Mouse (Mus musculus): ENCODE results near the gene Olfr960.

Gene Olfr960

DNA sequence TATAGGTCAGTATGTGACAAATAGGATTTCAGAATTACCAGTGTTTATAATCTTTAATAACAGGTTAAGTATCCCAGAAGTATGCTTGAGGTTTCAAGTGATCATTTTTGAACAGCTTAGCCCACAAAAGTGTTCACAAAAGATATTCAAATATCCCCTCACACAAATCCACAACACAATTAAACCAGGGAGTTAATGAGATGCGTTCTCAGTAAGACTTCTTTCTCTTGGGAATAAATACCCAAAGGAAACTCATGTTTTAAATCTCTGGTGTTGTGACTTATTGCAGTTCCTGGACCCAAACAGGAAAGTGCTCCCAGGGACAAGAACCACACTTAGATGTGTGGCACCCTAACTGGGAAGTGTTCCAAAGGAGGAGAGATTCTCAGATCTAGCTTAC, at the start of gene Olfr960:
Olfr960 (plus strand) TSS at position 301 of the 400 bp plus-strand sequence.
- DNase-seq: no peak

GRCm38 (mm10) chr9:39575469-39575868, 45.7 kb upstream of the Olfr960 start, which contains the start of gene Olfr959:
Gene Olfr959, minus strand, starts transcription at chr9:39575569.
- DNase-seq: no peak

DNA sequence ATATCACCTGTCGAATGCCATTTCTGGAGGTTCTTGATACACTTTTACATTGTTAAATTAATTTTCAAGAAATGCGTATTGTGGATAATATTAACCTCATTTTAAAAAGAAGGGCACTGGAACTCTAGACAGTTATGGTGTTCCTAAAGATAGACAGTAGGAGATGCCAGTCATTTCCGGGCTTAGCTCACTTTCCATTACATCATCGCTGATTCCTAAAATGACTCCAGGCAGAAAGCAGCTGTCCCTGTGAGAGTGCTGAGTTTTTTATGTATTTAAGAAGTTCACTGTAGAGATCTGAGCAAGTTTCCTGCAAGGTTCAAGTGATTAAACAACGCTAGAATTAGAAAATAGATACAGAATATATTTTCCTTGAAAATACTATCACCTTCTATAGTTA, 44.1 kb upstream of the Olfr960 start:
- no peak for DNase-seq

DNA sequence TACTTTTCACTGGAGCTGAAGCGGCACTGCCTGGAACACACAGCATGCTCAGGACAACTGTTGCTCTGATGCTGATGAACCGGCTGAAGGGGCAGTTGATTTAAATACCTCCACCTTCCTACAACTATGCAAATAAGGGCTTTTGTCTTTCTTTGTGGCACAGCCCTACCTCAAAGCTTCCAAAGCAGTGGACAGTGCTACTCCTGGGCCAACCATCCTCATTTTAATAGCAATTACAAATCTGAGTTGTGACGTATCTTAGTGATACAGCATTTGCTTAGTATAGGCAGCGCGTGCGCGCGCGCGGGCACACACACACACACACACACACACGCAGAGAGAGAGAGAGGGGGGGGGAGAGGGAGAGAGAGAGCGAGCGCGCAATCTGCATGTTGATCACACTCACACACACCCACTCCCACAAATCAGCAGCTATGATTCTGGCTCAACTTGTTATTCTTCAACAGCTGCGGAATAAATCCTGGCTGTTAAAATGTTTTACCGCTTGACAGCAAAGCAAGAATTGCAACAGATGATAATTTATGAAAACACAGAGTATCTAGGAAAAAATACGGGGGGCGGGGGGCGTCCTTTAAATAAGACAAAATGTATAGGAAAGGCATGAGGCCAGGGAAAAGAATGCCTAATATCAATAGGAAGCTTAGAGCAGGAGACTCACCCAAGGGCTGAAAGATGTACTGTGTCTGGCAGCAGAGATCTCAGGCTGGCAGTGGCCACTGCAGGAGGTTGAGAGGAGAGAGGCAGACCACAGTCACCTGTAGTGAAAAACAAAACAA, 18.4 kb upstream of the Olfr960 start:
- DNase-seq: no peak

GRCm38 (mm10) chr9:39603333-39603845, 17.8 kb upstream of the Olfr960 start:
- no peak for DNase-seq

- DNase-seq: no peak
These were observed 17.1 kb upstream of the Olfr960 start, which contains the start of gene AW551984 for GRCm38 (mm10) chr9:39603999-39604453. Gene AW551984, minus strand, starts transcription at chr9:39604403.

GRCm38 (mm10) chr9:39608497-39608896, 12.7 kb upstream of the Olfr960 start:
- DNase-seq: no peak

DNA sequence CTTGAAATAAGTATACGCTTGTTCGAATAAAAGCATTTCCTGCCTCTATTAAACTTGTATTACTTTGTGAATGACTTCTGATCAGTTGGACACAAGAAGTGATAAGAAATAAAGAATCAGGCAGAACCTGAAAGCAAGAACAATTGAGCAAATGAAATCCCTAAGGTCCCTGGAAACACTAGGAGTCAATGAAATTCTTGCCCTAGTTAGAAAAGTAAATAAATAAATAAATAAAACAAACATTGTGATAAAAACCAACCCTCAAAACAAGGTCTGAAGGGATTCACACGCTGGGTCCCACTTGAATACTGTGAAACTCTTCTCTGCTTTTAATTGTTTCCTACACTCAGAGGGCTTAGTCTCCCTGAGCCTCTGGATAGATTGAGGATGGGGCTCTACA, 10.8 kb upstream of the Olfr960 start, which contains the start of gene Olfr148:
Olfr148 (plus strand) TSS at position 301 of the 400 bp plus-strand sequence.
- DNase-seq: no peak

GRCm38 (mm10) chr9:39611953-39612352, 9.2 kb upstream of the Olfr960 start:
- DNase-seq: no peak

GRCm38 (mm10) chr9:39623783-39624182, 2.6 kb downstream of the Olfr960 start:
- no peak for DNase-seq

DNA sequence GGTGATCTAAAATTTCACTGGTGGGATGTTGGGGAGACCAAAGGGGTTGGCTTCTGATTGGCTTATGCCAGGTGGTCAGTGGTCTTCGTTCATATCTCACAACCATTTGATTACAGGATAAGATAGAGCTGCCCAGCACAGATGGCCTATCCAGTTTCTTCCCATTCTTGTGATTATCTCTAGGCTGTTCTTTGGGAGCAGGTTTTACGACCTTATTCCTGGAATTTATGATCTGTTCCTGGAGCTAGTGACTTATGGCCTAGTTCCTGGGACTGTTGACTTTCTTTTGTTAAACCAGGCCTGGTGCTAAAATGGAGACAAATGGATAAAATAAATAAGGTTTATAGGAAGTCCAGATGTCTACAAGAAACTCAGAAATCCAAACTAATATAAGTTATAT, 3.5 kb downstream of the Olfr960 start:
- no peak for DNase-seq

DNA sequence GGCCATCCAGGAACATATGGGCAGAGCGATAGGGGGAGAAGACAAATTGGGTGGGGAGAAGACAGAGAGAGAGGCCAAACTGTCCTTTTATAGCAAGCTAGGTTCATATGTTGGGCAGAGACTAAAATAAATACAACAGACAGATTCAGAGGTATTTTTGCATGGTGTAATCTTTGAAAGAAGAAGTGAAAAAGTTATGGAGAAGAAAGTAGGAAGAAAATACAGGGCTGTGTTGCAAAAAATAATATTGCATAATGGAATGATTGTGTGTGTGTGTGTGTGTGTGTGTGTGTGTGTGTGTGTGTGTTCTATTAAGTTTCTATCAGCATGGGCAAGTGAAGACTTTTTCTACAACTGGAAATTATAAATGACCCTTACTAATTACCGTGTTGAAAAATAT, 7.9 kb downstream of the Olfr960 start:
- DNase-seq: no peak

DNA sequence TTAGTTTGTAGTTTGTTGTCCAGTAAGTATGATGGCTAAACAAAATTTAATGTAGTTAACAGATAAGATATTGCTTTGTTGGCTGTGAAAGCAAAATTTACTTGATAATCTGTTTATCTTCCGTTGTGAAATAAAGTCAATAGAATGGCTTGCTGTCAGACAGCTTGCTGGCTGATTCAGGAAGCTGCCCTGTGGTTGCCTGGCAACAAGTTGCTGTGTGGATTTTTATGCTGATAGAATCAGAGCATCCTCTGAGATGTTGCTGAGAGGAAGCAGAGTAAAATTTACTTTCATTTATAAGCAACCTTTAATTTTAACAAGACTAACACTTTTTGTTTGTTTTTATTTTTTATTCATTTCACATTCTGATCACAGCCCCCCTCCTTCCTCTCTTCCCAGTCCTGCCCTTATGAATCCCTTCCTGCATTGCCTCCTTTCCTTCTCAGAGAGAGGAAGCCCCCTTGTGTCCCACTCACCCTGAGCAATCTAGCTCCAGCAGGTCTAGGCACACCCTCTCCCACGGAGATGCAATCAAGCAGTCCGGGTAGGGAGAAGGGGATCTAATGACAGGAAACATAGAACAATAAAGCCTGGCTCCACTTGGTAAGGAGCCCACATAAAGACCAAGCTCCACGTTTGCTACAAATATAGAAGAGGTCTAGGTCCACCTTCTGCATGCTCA, 12.9 kb downstream of the Olfr960 start:
- DNase-seq: no peak

DNA sequence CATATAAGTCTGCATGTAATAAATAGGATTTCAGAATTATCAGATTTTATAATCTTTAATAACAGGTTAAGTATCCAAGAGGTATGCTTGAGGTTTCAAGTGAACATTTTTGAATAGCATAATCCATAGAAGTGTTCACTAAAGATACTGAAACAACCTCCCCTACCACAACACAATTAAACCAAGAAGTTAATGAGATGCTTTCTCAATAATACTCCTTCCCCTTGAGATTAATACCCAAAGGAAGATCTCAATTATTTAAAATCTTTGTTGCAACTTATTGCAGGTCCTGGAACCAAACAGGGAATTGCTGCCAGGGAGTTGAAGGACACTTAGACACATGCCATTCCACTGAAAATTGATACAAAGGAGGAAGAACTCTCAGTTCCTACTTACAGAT, 23.6 kb downstream of the Olfr960 start, which contains the start of gene Olfr961:
Olfr961 (plus strand) TSS at position 301 of the 400 bp plus-strand sequence.
- DNase-seq: no peak

DNA sequence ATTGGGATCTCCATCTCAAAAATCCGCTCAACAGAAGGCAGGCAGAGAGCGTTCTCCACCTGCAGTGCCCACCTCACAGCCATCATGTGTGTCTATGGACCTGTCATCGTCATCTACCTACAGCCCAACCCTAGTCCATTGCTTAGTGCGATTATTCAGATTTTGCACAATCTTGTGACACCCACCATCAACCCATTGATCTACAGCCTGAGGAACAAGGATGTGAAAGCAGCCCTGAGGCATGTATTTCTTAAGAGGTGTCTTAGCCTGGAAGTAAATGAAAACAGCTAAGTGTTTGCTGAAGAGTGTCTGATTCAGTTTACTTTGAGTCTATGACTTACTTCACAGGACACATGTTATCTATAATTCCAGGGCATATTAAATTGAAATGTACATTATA, 26.2 kb downstream of the Olfr960 start:
- no peak for DNase-seq

DNA sequence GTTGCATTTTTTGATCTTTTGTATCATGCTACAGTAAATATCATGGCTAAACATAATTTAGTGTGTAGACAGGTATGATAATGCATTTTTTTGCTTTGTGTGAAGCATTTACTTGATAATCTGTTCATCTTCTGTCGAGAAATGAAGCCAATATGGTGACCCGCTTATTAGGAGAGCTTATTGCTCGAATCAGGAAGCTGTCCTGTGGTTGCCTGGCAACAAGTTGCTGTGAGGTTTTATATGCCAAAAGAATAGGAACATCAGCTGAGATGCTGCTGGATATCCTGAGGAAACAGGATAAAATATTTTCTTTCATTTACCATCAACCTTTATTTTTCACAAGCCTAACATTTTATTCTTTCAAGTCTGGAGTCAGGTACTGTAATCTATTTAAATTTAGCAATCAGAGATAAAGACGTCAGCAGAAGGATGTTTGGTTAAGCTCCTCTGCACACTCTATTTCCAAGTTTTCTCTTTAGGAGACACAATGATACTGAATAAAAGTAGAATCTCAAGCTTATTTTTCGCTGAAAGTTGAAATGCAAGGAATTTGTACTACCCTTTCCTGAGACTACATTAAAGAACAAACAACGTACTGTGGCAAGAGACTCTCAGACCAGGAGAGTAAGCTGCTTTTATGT, 33.7 kb downstream of the Olfr960 start:
- DNase-seq: no peak

GRCm38 (mm10) chr9:39666905-39667304, 45.7 kb downstream of the Olfr960 start, which contains the start of gene Olfr963:
Gene Olfr963, plus strand, starts transcription at chr9:39667205.
- DNase-seq: no peak

DNA sequence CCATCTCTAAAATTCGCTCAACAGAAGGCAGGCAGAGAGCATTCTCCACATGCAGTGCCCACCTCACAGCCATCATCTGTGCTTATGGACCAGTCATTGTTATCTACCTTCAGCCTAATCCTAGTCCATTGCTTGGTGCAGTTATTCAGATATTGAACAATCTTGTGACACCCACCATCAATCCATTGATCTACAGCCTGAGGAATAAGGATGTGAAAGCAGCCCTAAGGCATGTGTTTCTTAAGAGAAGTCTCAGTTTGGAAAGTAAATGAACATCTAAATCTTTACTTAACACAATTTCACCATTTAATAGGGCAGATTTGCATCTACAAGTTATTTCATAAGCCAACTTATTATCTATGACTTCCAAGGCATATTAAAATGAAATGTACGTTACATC, 48.5 kb downstream of the Olfr960 start:
- no peak for DNase-seq

Data from lung, adult 18-20 months (tissue).